Mouse (Mus musculus): ENCODE data around the gene Cd59b.

- TF ChIP-seq CTCF (IDR thresholded peaks at IDR 0.05; ENCODE audit: borderline replicate concordance, insufficient read depth, low read length) = no peak
- no peak for TF ChIP-seq POLR2A (IDR thresholded peaks at IDR 0.05; ENCODE audit: low read depth, low read length)
These were observed 34.1 kb upstream of the Cd59b start for GRCm38 (mm10) chr2:104035595-104035994.
